Mouse (Mus musculus): ENCODE data around the gene Tasp1.
"Not testable (repeated sequence)": the region's sequence is repeated elsewhere in the genome, so short reads cannot be mapped to it uniquely, and the experiment has no call there.

Tasp1 gene

DNA sequence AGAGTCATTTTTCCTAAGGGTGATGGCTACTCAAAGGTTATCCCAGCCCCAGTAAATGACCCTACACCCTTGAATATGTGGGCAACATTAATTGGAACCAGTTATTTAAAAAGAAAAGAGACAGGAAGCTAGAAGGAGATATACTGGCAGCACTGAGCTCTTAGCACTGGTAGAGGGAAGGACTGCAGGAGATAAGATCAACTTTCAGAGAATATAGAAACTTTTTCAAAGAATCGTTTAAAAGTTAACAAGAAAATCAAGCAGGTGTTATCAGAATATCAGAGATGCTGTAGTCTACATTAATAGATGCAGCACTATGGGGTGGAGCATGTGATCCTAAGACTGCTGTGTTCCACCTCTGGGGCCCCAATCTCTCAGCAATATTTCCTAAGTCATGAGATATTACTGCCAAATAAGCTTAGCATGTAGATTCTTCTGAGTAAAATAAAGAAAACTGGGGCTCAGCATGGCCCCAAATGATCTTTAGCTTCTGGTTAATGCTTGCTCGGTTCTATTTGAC lies 14.9 kb downstream of the Tasp1 start:
- no peak for DNase-seq

DNA sequence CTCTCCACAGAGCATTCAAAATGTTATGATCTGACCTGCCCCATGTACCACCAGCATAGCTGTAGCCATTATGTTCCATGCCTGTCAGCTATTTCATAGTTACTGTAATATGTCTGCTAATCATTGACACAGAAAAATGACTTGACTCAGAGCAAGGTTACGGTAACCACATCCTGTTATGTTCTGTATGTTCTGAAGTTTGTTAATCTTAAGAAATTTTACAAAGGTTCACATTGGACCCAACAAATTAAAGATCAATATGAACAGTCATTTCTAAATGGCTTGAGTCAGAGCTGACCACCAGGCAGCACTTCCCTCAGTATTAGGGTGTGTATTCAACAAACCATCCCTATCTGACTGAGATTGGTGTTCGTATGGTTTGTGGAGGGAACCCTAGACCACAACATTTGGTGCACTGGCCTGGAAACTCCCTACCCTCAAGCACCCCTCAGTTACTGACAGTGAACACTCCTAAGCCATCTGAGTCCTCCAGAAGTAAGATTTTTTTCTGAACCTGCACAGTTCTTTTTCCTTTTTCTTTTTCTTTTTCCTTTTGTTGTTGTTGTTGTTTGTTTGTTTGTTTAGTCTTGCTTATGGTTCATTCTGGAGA lies 24.0 kb downstream of the Tasp1 start:
- no peak for DNase-seq

DNA sequence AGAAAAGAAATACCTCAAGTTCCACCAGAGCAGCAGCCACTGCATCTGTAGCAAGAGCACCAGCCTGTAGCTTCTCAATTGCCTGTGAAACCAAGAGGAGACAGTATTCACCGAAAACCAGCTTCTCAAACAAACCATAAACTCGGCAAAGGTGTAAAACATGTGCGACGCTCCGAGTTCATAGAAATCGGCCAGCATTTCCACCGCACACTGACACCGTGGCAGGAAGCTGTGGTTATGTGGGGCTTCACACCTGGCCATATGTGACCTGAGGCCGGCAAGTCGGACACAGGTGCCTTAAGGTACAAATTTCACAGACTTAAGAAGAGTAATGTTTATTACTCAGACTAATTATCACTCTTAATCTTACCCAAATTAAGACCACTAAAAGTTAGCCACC lies 24.5 kb downstream of the Tasp1 start:
- no peak for DNase-seq

DNA sequence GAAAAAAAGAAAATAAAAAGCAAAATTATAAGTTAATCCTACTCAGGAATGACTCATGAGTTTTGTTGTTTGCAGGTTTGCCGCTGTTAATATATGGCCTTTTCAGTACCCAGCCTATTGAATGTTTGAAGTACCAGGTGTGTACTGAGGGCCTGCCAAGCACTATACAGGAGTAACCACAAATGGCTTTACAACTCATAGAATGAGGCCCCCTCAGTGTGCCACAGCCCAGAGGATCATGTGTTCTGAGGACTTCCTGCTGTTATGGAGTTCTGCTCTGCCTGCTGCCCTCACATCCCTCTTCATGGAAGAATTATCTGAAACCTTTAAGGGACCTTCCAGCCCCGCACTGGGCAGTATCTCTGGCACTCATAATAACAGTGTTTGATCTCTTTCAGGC lies 29.1 kb downstream of the Tasp1 start:
- no peak for DNase-seq

DNA sequence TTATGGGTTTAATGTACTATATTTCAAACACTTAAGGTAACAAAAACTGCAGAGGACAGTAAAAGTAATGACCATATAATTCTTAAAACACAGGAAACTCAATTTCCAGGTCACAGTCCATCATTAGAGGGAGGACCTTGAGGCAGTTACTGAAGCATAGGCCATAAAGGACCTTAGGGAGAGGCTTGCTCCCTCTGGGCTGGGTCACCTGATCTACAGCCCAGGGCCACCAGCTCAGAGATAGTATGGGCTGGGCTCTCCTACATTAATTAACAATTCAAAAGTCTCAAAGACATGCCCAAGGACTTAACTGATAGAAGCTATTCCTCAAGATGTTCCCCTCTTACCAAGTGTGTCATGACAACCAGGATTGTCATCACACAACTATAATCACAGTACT lies 29.8 kb downstream of the Tasp1 start:
- no peak for DNase-seq

DNA sequence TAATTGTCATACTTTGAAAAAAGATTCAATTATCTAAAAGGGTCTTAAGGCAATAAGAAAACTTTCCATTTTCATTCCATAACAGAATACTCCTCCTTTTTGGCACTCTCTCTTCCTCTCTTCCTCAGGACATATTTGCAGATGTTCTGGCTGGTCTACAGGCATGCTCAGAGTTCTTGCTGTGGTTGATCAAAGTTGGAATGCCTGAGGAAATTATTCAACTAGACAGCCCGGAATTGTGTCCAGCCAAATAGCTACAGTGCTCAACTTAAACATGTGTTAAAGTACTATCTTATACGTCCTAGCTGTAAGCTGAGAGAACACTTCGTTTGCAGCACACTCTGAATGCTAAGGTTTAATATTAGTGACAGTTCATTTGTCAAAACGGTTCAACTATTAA lies 41.7 kb downstream of the Tasp1 start:
- DNase-seq, result no peak

DNA sequence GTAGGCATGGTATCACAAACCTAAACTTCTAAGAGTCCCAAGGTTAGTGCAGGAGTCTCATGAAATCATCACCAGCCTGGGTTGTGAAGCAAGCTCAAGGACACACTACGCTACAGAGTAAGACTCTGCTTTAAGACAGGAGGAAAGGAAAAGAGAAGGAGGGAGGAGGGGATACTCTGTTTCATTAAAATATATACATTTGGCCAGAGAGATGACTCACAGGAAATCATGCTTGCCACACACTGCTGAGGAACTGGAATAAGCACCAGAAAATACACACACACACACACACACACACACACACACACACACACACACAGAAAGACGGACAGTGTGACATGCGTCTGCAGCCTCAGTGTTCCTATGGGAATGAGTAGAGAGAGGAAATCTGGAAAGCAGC lies 59.2 kb downstream of the Tasp1 start:
- DNase-seq, result no peak

DNA sequence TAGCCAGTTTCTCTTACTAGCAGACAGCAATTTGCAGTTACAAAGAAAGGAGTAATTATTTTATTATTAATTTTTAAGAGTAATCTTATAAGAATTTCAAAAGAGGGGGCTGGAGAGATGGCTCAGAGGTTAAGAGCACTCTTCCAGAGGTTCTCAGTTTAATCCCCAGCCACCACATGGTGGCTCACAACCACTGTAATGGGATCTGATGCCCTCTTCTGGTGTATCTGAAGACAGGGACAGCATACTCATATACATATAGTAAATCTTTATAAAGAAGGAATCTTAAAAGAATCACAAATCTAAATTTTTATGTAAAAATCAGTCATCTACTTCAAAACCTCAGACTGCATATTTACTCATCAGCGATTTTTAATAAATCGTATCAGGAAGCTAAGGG lies 68.4 kb downstream of the Tasp1 start:
- DNase-seq, result no peak

DNA sequence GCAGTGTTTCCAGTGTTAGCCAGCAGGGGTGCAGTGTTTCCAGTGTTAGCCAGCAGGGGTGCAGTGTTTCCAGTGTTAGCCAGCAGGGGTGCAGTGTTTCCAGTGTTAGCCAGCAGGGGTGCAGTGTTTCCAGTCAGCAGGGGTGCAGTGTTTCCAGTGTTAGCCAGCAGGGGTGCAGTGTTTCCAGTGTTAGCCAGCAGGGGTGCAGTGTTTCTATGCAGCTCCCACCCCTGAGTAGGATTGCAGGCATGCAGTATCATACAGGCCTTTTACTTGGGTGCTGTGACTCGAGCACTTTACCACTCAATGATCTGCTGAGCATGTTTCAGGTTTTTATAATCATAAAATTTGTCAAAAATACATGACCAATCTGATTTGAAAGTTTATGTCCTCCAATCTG lies 76.7 kb downstream of the Tasp1 start:
- peak in 1 of 2 experiments; percentile 2 for DNase-seq

DNA sequence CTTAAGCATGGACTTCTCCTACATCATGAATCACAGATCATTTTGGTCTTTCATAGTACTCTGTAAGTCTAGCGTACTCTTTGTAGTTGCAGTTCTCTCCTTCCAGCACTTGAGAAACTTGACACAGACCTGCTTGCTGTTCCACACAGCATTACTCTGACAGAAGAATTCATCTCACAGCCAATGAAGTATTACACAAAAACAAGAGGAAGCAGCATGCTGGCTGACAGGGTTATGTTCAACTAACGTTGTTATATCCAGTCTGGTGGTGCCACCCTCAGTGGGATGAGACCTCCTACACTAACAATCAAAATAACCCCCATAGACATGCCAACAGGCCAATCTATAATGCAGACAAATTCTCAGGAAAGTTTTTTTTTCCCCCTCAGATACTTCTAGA lies 99.2 kb downstream of the Tasp1 start:
- no peak for DNase-seq

DNA sequence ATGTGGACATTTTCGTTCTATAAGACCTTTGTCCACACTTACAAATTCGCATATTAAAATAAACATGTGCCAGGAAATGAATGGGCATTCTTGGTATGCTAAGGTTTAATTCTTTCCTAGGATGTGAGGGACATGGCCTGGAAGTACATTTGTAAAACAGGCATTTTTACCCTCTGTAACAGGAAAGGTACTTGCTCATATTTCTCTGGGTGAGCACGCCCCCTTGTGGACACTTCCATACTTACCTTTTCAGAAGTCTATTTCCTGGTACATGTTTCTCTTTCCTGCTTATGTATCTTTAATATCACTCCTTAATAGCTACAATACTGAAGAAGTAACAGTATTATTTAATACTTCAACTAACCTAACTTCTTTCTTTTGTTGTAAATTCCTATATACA lies 100.3 kb downstream of the Tasp1 start:
- peak; percentile 48 to 60 for DNase-seq

DNA sequence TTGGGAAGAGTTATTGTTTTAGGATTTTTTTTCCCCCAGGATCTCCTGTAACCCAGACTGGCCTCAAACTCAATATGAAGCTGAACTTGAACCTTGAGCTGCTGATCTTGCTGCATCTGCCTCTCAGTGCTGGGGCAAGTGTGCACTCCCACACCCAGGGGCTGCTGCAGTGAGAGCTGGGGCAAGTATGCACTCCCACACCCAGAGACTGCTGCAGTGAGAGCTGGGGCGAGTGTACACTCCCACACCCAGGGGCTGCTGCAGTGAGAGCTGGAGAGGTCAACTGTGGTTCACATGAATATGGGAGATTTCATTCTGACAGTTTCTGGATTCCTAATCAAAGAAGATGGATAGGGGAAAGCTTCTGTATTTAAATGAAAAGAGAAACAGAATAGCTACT lies 117.8 kb downstream of the Tasp1 start:
- DNase-seq, result no peak

DNA sequence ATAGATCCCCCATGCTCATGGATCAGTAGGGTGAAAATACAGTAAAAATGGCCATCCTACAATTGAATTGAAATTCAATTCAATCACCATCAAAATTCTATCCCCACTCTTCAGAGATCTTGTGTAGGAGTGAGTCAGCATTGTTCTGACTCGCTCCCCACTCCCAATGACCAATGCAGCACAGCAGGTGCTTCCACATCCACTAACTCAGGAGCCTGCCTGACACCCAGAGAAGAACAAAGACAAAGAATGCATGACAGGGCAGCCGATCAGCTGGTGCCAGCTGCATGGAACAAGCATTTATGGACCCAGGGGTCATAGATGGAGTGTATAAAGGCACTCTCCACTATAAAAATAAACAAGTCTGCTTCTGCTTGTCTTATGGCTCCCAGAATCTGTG lies 129.0 kb downstream of the Tasp1 start:
- DNase-seq, result no peak

DNA sequence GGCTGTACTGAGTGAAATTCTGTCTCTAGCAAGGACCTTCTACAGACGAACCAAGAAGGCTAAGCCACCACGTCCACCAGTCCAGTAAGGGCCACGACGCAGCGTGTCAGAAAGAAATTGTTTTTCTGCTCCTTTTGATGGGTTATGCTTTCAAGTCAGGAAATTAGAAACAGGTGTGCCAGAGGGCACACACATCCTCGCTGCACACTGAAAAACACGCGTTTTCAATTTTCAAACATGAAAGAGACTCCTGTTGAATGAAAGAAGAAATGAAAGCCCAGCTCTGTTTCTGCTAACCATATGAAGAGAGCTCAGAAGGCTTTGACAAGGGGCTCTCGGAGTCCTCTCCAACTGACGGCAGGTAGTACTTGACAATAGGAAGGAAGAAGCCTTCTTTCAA lies 132.0 kb downstream of the Tasp1 start:
- DNase-seq, result no peak

DNA sequence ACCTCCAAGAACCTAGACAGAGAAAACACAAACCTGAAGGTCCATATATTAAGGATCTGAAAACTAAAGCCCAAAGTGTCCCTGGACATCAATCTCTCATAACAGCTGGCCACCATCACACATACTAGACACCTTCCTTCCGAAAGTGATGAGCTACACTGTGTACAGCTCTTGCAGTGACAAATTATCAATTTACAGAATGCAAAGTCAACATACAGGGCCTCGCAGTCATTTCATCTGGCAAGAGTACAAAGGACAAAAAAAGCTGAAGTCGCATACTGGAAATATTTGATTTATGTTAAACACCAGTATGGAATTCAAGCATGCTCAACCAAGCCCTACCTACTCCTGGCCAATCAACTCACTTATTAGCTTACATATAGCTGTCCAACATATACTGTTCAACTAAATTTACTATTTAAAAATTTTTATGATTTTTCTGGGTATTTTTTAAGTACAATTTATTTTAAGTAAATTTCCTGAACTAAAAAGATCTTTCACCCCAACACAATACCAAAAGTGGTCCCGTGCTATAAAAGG lies 132.5 kb downstream of the Tasp1 start:
- DNase-seq, result no peak

DNA sequence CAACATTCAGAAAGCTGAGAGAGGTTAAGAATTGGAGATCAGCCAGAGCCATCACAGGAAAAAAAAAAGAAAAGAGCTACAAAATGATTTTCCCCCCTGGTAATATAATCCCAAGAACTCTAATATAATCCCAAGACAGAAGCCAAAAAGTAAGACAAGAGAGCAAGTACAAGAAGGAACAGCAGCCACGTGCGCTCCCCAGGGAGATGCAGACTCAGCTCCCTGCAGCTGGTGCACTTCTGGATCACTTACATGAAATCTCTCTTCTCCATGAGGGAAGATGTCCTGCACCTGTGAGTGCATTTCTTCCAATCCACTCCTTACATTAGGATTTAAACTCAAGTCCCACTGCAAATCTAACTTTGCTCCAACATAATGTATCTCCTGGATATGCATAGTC lies 134.4 kb downstream of the Tasp1 start:
- no peak for DNase-seq

DNA sequence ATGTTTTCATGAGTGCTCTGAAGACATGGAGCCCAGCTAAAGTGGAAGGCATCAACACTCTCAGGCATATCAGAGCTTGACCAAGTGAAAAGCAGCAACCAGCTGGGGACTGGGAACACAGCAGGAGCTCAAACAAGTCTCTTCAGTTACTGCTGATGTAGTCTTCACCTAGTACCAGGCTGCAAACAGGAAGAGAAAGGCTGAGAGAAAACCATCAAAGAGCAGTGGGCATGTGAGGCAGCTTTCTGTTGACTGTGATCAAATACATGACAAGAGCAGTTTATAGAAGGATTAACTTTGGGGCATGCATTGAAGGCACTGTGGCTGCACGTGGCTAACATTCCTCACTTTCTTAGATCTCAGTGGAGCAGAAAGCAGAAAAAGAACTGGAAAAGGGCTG lies 141.7 kb downstream of the Tasp1 start:
- DNase-seq, result no peak

DNA sequence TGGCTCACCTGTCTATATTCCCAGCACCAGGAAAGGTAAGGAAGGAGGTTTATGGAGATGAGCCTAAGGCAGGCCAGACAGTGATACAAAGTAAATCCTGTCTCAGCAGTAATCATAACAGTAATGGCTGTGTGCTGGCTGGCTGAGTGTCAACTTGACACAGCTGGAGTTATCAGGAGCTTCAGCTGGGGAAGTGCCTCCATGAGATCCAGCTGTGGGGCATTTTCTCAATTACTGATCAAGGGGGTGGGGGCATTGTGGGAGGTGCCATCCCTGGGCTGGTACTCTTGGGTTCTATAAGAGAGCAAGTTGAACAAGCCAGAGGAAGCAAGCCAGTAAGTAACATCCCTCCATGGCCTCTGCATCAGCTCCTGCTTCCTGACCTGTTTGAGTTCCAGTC lies 145.2 kb downstream of the Tasp1 start:
- DNase-seq, result not testable (repeated sequence)

DNA sequence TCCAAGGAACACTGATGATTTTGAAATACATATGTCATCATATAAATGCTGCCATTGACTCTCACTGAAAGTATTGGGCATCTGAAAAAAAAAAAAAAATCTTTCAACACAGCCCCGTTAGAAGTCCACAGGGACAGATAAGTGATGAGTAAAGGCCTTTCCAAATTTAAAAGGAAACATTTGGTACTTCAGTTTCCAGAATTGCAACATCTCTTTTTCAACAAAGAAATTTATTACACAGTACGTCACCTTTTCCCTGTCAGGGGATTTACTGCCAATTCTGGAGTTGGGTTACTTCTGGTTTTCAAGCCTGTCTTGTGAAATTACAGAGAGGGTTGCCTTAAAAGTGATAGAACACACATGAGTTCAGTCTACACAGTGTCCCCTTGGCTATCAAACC lies 146.8 kb downstream of the Tasp1 start:
- no peak for DNase-seq

DNA sequence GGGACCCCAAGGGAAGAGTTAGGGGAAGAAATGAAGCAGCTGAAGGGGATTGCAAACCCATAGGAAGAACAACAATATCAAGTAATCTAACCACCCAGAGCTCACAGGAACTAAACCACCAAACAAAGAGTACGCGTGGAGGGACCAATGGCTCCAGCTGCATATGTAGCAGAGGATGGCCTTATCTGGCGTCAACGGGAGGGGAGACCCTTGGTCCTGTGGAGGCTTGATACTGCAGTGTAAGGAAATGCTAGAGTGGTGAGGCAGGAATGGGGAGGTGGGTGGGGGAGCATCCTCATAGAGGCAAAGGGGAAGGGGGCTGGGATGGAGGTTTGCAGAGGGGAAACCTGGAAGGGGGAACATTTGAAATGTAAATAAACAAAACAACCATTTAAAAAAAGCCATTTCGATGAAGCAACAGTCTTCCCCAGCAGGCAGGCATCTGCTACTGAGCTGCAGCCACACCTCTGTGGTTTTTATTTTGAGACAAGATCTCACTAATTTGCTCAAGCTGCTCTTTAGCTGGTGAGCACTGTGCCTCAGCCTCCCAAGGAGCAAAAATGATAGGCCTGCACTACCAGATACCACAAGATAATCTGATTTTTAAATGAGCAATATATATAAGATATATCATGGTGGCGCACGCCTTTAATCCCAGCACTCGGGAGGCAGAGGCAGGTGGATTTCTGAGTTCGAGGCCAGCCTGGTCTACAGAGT lies 160.0 kb downstream of the Tasp1 start:
- no peak for DNase-seq

DNA sequence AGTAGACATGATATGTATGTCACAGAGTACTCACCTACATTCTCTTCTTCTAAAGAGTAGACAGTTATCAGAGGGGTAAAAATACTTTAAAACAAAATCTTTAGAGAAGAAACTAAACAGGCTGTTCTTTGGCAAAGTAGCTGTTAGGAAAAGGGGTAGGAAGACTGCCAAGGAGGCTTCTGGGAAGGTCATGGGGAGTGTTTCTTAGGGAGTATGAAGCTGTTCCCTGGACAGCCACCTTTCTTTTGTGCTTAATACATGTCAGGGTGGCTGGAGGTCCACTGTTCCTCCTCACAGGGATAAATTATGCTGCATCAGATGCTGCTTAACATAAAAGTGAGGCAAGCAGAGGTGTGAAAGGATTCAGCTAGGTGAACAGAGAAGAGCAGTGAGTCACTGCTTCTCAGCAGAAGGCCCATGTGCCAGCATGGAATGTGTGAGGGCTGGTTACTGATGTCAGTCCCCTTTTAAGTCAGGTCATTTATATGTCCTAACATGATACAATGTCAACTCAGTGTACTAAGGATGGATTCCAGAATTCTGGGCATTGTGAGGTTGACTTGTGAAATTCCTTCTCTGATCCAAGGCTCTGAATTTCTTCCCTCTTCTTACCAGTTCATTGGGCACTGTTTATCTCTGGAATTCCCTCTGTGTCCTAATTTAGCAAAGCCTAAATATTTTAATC lies 175.1 kb downstream of the Tasp1 start:
- DNase-seq, result no peak

DNA sequence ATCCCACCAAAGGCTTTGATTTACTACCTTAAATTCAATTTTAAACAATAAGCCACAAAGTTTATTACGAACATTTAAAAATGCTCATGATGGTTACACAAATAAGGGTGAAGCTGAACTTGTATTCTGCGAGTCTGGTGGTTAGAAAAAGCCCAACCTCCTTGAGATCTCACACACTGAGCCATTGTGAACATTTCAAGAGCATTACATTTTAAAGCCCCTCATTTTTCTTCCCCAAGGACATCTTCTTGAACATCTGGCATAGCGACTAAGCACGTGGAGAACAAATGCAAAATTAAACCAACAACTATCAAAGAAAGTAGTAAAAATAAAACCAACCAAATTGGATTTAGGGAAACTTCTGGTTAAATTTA lies 182.4 kb downstream of the Tasp1 start:
- DNase-seq, result no peak

DNA sequence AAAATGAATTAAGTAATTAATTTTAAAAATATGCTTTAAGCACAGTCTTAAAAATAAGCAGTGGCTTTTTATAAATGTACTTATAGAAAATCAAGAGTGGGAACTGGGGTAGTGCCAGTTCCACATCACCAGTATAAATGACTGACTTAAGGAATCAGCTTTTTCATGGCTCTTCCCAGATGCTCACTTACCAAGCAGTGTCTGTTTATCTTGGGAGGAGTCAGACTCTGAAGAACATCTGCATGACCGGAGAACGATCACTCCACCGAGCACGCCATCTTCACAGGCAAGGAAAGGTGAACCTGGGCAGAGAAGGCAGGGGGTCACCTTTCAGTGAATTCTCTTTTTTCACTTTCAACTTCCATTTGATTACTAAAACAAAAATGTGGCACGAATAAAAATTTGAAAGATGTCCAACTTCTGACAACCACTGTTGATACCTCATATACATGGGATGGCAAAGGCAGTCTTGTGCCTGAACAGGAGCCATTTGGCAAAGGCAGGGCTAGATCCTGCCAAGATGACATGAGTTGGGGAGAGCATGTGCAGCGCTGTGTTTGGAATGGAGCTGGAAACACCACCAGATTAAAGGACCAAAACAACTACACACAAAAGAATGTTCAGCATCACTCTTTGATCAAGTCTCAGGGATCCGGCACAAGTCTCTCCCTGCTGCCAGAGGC lies 182.9 kb downstream of the Tasp1 start:
- DNase-seq, result peak; percentile 69 to 79

All from cerebellum, postnatal 10 days (tissue).